Mouse (Mus musculus): ENCODE results near the gene Arl5b. TPM values are rescaled to one million over a fixed set of nuclear protein-coding genes. Genes with fewer than 3 reads are reported as not detected.

Arl5b gene
- 17.6 and 17.9 TPM in 2 replicates for polyA plus RNA-seq (2012; rRNA removed)

DNA sequence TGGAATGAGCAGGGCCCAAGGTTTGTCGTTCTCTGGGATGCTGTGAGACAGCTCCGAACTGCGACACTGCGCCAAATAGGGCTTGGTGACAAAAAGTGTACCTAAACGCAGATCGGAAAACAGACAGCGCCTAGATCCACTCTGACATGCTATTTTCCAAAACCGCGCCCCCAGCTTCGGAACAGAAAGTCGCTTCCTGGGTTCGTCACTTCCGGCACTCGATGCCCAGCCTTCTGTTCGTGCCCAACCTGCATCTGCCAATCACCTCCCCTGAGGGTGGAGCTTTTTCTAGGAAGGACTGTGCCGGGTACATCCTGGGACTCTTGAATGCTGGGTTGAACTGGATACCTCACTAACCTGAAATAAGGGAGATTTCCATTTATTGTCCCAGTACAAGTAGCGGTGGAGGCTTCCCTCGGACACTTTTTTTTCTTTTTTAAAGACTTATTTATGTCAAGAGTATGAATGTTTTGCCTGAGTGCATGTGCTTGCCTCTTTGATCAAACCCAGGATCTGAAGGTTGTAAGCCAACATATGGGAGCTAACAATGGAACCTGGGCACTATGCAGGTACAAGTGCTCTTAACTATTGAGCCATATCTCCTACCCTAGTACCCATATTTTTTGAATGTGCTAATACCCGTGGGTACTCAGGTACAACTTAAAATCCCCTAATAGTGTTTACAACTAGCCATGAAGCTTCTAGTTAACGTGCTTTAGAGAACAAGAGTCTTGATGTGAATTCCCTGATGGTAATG is at the start of gene Arl5b:
Arl5b (plus strand) TSS at position 279 of the 757 bp plus-strand sequence.
- peak; percentile 64 for DNase-seq (ENCODE audit: low spot score)

DNA sequence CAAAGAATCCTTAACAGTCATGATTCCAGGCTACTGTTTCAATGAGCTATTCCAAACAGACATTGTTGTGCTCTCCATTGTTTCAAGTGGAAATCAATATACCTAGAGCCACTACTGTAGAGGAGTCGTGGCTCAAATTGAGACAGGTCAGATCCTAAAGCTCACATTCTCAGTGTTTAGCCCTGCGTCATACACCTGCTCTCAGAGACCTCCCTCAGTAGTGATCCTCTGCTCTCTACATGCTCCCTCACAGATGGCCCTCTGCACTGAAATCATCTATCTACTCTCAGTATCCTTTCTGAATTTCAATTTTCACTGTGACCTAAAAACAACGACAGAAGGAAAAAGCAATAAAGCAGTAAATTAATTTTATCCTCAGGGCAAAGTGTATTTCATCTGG is 41.7 kb upstream of the Arl5b start:
- no peak for DNase-seq (ENCODE audit: low spot score)

DNA sequence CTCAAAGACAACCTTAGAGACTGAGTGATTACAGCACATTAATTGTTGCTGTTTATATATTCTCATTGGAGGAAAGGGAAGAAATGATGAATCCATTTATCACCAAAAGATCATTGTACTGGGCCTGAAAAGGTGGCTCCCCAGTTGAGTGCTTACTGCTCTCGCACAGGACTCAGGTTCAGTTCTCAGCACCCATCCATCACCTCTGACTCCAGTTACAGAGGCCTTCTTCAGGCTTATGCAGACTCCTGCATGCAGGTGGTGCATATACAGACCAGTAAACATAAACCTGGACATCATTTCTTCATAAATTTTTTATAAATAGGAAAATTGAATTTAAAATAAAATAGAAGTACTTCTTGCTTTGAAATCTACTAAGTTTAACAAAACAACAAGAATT is 41.1 kb upstream of the Arl5b start:
- no peak for DNase-seq (ENCODE audit: low spot score)

DNA sequence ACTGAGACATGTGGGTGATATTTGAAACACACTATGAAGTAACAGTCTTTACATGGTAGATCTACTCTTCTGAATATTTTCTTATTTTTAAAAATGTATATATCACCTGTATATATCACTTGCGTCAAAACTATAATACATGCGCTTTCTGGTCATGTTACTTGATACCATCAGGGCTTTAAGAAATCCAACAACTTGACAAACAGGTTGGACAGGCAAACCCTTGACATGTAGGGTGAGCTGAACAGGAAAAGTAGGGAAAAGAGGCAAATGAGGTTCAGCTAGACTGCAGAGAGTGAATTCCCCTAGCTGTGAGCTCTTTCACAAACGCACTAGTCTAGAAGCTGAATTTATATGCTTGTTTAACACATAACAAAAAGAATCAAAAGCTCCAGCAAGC is 22.4 kb upstream of the Arl5b start:
- no peak for DNase-seq (ENCODE audit: low spot score)

DNA sequence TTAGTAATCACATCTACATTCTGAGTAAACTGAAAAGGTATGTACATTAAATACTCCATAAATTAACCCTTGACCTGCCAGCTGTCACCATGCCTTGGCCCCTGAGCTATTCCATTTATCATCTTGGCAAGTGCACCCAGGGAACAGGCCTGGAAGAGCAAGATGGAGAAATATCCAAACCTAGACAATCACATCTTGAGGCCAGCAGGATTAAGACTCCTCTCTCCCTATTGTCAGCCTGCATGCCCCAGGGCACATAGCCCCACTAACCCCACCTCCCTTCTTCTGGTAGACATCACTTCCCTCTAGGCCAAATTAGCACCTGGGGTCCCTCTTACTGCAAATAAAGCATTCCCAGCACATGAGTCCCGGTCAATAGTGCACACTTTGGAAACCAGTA is 21.4 kb upstream of the Arl5b start:
- DNase-seq (ENCODE audit: low spot score) = no peak

DNA sequence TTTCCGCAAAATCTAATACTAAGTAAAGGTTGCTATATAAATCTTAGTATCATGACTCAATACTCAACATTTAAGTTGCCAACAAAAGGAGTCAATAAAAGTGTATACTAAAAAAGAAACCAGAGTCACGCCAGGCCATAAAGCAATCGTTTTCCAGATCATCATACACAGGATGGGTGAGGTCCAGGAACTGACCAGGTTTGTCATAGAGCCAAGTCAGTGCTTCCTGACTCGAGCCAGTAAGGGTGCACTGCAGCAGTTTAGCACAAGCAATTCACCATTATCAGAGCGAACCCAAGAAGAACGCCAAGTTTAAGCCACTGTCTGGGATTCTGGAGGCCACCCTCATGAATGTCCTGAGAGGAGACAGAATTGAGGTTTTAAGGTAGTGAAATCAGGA is 10.5 kb upstream of the Arl5b start:
- DNase-seq (ENCODE audit: low spot score) = no peak

DNA sequence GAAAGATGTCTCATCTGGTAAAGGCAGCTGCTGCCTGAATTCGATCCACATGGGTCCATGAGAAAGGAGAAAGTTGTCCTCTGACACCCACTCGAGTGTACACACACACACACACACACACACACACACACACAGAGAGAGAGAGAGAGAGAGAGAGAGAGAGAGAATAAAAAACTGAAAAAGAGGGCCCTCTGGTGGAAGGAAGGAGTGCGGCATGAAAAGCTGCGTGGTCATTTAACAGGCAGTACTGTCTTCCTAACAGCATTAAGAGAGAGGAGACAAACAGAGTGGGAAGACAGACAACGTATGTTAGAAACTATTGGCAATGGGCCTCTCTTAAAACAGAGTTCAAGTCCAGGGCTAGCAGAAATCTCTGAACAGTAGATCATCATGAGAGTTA is 8.9 kb upstream of the Arl5b start:
- no peak for DNase-seq (ENCODE audit: low spot score)

DNA sequence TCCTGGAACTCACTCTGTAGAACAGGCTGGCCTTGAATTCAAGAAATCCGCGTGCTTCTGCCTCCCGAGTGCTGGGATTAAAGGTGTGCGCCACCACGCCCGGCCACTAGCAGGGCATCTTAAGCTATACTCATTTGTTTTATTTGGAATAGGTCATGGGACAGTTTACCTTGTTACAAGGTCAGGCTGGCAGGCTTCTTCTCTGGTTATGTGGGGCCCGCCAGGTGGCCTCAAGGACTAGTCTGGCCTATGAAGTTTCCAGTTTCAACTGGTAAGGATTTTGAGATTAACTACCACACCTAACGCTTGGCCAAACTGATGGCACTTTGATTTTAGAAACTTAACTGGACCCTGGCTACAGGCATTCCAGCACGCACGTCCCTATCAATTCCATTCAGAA is 5.3 kb downstream of the Arl5b start:
- DNase-seq (ENCODE audit: low spot score) = no peak

DNA sequence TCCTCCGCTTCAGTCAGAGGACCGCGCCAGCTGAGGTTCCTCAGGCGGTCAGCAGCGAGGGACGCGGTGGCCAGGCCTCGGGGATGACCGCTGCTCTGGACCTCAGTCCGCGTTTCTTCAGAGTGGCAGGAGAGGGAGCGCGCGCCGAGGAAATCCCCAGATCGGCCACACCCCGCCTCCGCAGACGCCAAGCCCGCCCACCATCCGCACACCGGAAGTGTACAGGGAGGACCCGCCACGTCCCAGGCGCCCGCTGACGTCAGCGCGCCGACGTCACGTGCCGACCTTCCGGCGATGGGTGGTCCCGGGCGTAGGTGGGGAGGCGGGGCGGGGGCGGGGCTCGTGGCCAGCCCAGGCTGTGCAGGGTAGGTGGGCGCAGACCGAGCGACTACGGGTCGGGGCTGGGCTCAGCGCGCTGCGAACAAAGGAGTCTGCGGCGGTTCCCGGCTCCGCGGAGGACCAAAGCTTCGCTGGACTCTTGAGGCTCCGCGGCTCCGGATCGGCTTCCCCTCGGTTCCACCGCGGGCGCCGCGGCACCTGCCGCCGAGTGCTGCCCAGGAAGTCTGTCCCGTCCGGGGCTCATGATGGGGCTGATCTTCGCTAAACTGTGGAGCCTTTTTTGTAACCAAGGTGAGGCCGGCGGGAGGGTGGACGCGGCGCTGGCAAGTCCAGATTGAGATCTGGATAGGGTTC is 5.9 kb downstream of the Arl5b start, which contains the start of gene Nsun6:
Nsun6 (minus strand) TSS at position 125 of the 693 bp plus-strand sequence.
- peak; percentile 91 for DNase-seq (ENCODE audit: low spot score)

DNA sequence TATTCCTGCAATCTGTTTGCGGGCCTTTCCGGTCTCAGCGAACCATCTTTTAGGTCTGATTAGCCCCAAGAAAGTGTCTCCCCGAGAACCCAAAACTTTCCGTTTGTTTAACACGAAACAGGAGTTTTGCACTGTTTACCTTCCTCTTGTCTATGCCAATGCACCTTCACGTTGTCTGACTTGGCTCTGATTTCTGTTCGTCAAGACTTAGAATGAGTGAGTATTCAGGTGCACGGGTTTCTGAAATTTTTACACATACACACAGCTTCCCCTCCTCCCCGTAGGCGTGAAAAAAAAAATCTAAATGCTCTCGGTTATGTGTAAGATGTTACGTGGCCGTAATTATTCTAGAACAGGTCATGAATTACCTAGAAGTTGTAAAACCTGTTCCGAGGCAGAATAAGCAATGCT is 6.6 kb downstream of the Arl5b start:
- no peak for DNase-seq (ENCODE audit: low spot score)

DNA sequence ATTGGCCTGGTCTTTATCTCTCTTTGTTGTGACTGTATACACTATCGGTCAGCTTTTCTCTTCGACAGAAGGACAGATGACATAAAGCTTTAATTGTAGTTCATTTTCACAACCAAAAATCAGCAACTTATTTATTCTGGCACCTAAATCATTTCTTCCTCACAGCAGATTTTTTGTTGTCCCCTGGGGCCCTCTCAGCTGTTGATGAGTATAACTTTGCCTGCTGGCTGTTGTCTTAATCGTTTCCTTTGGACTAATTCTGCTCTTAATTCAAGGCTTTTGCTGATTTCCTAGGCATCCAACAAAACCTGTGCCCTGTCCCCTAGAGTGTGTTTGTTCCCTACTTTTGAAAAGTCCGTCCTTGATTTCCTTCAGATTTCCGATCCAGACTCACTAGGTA is 9.0 kb downstream of the Arl5b start:
- DNase-seq (ENCODE audit: low spot score) = no peak

DNA sequence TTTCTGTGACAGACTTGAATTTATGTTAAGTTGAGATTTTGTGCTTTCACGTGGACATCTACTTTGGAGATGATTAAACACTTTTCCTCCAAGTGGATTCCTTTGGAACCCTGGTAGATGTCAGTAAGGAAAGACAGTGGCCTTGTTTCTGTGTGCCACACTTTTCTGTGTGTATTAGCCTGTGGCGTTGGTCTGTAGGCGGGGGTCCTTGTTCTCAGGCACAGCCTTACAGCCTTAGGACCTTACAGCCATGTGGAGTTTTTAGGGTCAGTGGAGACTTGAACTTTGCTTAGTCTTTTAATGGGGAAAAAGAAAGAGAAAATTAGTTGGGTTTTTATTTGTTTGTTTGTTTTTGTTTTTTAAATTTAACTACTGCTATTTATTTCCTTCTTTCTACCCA is 11.7 kb downstream of the Arl5b start:
- DNase-seq (ENCODE audit: low spot score) = no peak

DNA sequence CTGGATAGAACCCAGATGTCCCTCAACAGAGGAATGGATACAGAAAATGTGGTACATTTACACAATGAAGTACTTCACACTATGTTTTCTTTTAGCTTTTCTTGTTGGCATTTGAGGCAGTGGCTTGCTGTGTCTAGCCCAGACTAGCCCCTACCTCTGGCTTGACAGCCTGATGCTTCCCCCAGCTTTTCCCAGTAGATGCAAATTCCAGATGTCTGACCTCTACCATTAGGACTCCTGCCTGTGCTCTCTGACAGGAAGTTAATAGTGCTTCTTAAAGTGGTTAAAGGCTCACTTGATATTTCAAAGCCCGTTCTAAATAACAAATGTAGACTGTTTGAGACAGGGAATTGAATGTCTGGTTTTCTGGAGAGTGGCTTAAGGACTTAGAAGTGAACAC is 14.6 kb downstream of the Arl5b start:
- DNase-seq (ENCODE audit: low spot score) = no peak

DNA sequence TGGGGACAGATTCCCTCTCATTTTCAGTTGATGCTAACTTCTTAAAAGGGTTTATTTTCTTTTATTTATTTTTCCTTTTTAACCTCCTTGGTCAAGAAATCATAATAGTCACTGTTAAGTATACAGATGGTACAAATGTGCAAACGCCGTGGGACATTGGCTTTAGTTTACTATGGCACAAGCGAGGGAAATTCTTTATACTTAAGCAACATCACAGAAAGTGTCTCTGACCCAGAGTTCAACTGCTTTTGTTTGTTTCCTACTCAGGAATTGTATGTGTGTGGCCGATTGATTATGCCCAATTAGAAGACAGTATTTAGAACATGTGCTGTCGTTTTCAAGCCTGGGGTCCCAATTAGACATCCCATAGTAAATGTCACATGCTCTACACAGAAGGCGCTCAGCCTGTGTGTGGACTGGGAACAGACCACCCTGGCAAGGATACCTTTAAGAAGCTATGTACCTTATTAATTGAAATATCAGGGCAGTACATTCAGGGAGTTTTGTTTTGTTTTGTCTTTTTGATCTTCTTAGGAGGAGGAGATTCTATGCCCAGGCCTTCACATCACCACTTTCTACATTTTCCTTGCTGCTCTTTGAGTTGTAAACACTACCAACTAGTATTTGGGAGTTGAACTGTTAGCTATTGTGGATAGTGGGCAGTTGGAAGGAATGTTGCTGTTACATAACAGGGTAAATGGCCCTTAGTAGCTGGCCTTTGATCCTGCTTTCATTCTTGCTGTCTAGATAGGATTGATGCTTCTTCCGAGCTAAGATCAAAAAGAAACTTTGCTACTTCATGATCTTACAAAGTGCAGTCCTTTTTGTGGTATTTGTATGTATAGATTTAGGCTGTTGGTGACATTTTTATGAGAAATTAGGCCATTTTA is 15.4 kb downstream of the Arl5b start:
- no peak for DNase-seq (ENCODE audit: low spot score)

DNA sequence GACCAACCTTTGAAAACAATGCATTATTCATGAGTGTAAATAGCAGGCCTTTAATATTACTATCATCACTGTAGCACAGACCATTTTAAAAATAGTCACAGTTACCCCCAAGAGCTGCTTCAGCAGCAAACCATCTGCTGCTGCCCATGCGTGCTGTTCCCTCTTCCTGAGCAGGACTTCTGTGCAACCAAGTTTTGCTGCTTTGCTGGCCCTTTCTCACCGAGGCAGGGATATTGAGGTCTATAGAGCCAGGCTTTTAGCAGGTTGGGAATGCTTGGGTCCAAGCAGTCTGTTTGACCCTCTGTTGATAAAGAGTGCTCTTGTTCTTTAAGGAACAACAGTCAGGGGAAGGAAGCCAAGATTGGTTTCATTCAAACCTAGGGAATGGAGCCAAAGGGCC is 16.3 kb downstream of the Arl5b start:
- no peak for DNase-seq (ENCODE audit: low spot score)

DNA sequence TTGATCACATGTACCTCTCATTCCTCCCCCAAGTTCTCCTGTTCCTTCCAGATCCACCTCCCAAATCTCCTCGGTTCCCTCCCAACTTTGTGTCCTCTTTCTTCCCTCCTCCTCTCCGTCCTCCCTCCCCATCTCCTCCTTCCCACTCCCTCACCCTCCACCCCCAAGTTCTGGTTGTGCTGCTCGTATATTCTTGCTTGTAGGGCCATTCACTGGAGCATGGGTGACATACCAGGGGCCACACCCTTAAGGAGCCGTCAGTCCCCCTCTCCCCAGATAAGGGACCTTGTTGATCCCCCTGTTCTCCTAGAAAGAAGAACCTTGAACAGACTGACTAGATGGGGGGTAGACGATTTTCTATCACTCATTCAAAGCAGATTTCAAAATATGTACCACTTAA is 17.9 kb downstream of the Arl5b start:
- DNase-seq (ENCODE audit: low spot score) = no peak

DNA sequence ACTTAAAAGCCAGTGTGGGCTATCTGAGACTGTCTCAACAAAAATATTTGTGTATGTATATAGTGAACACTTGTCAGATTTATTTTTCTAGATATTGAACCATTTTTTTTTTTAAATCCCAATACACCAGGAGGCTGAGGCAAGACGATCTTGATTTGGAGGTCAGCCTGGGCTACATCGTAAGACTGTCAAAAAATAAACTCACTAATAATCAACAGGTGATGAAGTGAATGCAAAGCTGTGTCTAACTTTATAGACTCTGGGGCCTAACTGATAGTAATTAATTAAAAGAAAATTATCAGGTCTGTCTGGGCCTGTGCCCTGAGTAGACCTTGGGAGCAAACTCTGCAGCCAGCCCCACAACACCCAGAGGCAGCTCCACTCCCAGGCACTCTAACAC is 34.5 kb downstream of the Arl5b start:
- no peak for DNase-seq (ENCODE audit: low spot score)

DNA sequence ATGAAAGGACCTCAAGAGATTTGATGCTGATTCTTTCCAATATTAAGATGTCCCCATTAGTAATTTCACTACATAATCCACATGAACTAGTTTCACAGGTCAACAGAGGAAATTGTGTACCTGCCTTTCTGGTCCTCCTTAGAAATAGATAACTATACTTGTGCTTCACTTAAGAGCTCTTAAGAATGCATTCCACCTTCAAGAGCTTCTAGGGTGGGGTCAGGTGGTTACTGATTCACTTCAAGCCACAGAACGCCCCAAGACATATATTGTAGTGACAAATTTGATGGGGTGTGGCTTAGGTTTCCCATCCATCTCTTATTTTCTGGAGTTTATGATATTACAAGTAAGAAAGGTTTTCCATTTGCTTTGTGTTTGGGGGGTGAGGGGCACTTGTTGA is 38.1 kb downstream of the Arl5b start:
- no peak for DNase-seq (ENCODE audit: low spot score)

DNA sequence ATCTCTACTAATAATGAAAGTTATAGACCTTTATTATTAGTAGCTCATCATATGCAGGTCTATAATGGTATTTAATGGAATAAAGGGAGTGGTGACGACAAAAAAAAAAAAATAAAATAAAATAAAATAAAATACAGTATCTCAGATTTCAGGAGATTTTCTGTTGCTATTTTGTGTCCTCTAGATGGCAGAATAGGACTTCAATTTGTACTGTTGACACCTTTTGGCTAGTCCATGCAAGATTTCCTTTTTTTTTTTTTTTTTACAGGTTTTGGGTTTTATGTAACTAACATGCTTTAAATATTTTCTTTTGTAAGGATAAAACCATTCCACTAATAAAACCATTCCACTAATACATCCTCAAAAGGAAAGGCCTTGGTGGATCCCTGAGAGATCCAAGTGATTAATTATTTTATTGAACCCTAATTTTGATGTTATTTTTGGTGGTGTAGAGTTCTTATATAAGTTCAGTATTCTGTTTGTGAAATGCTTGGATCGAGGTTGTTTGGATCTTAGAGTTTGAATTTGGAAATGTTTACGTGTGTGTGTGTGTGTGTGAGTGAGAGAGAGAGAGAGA is 47.4 kb downstream of the Arl5b start:
- DNase-seq (ENCODE audit: low spot score) = no peak

DNA sequence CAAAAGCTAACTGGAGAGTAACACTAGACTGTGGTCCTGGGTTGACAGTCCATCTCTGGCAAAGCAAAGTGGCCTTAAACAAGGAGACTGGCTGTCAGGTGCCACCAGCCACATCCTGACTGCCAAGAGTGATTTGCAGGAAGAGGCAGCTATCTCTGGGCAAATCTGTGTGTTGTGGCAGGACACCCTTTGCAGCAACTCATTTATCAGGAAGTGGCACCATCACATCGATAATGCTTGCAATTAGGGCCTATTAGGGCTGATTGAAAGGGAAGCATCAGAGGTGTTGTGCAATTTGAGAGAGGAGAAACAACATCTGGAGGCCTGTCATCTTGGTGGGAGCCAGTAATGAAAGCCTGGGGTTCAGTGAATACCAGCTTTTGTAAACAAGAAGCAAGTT is 55.2 kb downstream of the Arl5b start:
- DNase-seq (ENCODE audit: low spot score) = no peak

DNA sequence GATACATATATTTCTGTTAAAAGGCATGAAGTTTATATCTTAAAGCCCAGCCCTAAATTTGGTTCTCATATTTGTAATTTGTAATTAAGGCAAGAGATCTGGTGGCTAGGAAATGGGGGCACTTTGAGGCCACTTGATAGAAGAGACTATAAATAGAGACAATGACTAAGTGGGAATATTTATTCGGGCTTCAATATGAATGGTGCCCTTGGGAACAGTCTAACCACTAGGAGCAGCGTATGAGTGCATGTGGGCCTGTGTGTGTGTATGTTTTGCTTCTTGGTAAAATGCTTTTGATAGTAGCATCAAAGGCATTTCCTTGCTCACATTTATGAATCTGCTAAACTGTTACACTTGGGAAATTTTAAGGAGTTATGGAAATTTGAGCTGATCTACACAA is 62.1 kb downstream of the Arl5b start:
- no peak for DNase-seq (ENCODE audit: low spot score)

DNA sequence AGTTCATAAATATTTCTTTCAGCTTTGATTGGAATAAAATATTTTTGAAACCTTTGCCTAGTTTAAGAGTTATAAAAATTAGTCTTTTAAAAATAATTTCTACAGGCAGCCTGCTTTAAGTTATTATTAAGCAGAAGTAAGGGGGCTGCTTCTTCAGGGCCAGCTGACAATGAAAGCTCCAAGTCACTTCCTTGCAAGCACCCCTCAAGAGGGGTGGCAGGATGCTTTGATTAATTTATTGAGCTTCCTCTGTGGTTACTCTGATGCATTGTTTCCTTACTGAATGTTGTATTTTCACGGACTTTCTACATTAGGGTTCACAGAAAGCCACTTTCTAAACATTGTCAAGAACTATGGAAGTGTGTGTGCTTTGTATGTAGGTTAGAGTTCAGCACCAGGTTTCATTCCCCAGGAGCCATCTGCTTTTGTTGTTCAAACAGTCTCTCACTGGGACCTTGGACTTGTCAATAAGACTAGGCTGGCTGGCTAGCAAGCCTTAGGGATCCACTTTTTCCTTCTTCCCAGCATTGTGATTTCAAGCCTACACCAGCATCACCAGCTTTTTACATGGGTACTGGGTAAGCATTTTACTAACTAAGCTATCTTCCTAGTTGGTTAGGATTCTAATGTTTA is 62.7 kb downstream of the Arl5b start:
- DNase-seq (ENCODE audit: low spot score) = no peak

Measured in urinary bladder, adult 2 months (tissue).